Mouse (Mus musculus) hindbrain, embryonic 13.5 days (tissue): Measurements from ENCODE around the gene Ckm. TPM values are rescaled to one million over a fixed set of nuclear protein-coding genes. Genes with fewer than 3 reads are reported as not detected.

Experiments used
- ATAC-seq: fragments of 200-750 bp; cut with Nextera tagmentation; 2 replicates; pipeline ENCODE4 v1.8.0; 2017; ENCODE audit warnings: moderate TSS enrichment; ENCODE audit not compliant: low FRiP score
- H3K27ac ChIP-seq: fragments of 300-500 bp; sonication (generic); 2 replicates; pipeline ENCODE4 v1.5.1; 2015; ENCODE audit warnings: inconsistent platforms, mild to moderate bottlenecking, moderate library complexity
- H3K27me3 ChIP-seq: fragments of 300-500 bp; sonication (generic); 2 replicates; pipeline ENCODE4 v1.6.1; 2015; ENCODE audit warnings: mild to moderate bottlenecking, inconsistent platforms
- H3K36me3 ChIP-seq: fragments of 300-500 bp; sonication (generic); 2 replicates; pipeline ENCODE4 v1.6.1; 2015; ENCODE audit warnings: mild to moderate bottlenecking, inconsistent platforms
- H3K4me1 ChIP-seq: fragments of 300-500 bp; sonication (generic); replicated peaks from 2 replicates; pipeline ENCODE4 v1.6.1; 2015; ENCODE audit warnings: inconsistent platforms
- H3K4me2 ChIP-seq: fragments of 300-500 bp; sonication (generic); 2 replicates; pipeline ENCODE4 v1.6.1; 2015; ENCODE audit warnings: inconsistent platforms, mild to moderate bottlenecking, moderate library complexity
- H3K4me3 ChIP-seq: fragments of 300-500 bp; sonication (generic); 2 replicates; pipeline ENCODE4 v1.5.1; 2015; ENCODE audit warnings: mild to moderate bottlenecking, inconsistent platforms
- H3K9ac ChIP-seq: fragments of 300-500 bp; sonication (generic); 2 replicates; pipeline ENCODE4 v1.6.1; 2015; ENCODE audit warnings: mild to moderate bottlenecking, inconsistent platforms
- H3K9me3 ChIP-seq: fragments of 300-500 bp; sonication (generic); 2 replicates; pipeline ENCODE4 v1.6.1; 2016; ENCODE audit warnings: inconsistent platforms
- WGBS: fragments of 180-500 bp; shearing (Covaris S2); methylation state at CpG from one replicate; pipeline ENCODE4 v1.1.7; 2015; 5-methylcytosine and 5-hydroxymethylcytosine counted together
- polyA plus RNA-seq: library from polyadenylated mRNA; unstranded; fragments of >200 nt; fragmentation: Nextera tagmentation; extraction: Ambion mirVana; gene quantifications from 2 replicates; pipeline ENCODE4 v1.2.1, GENCODE M21; 2015

The Ckm gene
- polyA plus RNA-seq, 1 experiment from 2014 or later = 0.81 TPM

GRCm38 (mm10) chr7:19443344-19443743 is 38.8 kb downstream of the Ckm start:
- H3K9ac ChIP-seq = no peak overlapping the region
- H3K4me3 ChIP-seq = no peak overlapping the region
- H3K4me1 ChIP-seq = no peaks in the 10 kb centered on the region
- H3K36me3 ChIP-seq = peaks cover 89% of the 10 kb centered on the region
- no peak overlapping the region for H3K4me2 ChIP-seq
- peak; percentile 43; the same call in 1 of the 2 replicates for ATAC-seq
- WGBS = 41% methylated on average over 3 of the region's 3 CpGs
- no peaks in the 10 kb centered on the region for H3K27me3 ChIP-seq
- no peak overlapping the region for H3K27ac ChIP-seq
- H3K9me3 ChIP-seq = no peaks in the 10 kb centered on the region

- H3K9me3 ChIP-seq = no peaks in the 10 kb centered on the region
- ATAC-seq = no peak
- peaks cover 94% of the 10 kb centered on the region for H3K36me3 ChIP-seq
- H3K27ac ChIP-seq = no peak overlapping the region
- H3K4me3 ChIP-seq = no peak overlapping the region
- 82% methylated on average over 12 of the region's 12 CpGs for WGBS
- no peak overlapping the region for H3K4me2 ChIP-seq
- H3K9ac ChIP-seq = no peak overlapping the region
- no peaks in the 10 kb centered on the region for H3K4me1 ChIP-seq
- H3K27me3 ChIP-seq = no peaks in the 10 kb centered on the region
Observed at GRCm38 (mm10) chr7:19444801-19445200, 40.2 kb downstream of the Ckm start.

DNA sequence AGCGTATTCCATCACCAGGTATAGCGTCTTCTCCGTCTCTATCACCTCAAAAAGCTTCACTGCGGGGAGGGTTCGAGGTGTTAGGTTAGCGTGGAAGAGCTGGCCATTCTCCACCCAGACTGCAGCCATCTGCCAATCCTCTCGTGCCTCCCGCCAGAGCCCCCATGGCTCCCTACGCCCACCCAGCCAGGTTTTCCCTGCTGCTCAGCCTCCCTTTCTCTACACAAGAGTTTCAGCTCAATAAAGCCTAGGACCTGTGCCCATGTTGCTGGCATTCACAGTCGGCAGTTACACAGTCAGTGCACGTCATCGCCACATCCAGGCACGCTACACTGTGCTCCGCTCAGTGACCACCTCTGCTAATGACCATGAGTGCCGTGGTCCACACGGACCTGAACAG is 43.1 kb downstream of the Ckm start:
- Histone ChIP-seq H3K4me2 (no peak overlapping the region), H3K36me3 (peaks cover 90% of the 10 kb centered on the region), H3K27me3 (no peaks in the 10 kb centered on the region), H3K4me3 (no peak overlapping the region), H3K4me1 (no peaks in the 10 kb centered on the region), H3K9me3 (no peaks in the 10 kb centered on the region), H3K27ac (no peak overlapping the region), H3K9ac (no peak overlapping the region)
- WGBS = 92% methylated on average over 16 of the region's 16 CpGs
- ATAC-seq = no peak

- no peaks in the 10 kb centered on the region for H3K27me3 ChIP-seq
- no peak overlapping the region for H3K27ac ChIP-seq
- H3K9ac ChIP-seq = no peak overlapping the region
- no peak for ATAC-seq
- no peak overlapping the region for H3K4me3 ChIP-seq
- 87% methylated on average over 12 of the region's 12 CpGs for WGBS
- H3K4me1 ChIP-seq = no peaks in the 10 kb centered on the region
- H3K36me3 ChIP-seq = peaks cover 85% of the 10 kb centered on the region
- H3K4me2 ChIP-seq = no peak overlapping the region
- no peaks in the 10 kb centered on the region for H3K9me3 ChIP-seq
Observed at GRCm38 (mm10) chr7:19449165-19449564, 44.6 kb downstream of the Ckm start.

- H3K27ac ChIP-seq = no peak overlapping the region
- H3K4me2 ChIP-seq = no peak overlapping the region
- no peak overlapping the region for H3K4me3 ChIP-seq
- no peaks in the 10 kb centered on the region for H3K9me3 ChIP-seq
- 96% methylated on average over 4 of the region's 4 CpGs for WGBS
- ATAC-seq = no peak
- peaks cover 38% of the 10 kb centered on the region for H3K36me3 ChIP-seq
- no peaks in the 10 kb centered on the region for H3K27me3 ChIP-seq
- H3K4me1 ChIP-seq = peaks cover 29% of the 10 kb centered on the region
- H3K9ac ChIP-seq = no peak overlapping the region
Observed at GRCm38 (mm10) chr7:19455186-19455585, 50.6 kb downstream of the Ckm start.

- H3K27ac ChIP-seq = no peak overlapping the region
- WGBS = 68% methylated on average over 11 of the region's 11 CpGs
- peak overlapping the region; percentile 98; the same call in 1 of the 2 replicates for H3K4me2 ChIP-seq
- H3K27me3 ChIP-seq = no peaks in the 10 kb centered on the region
- no peak for ATAC-seq
- peaks cover 30% of the 10 kb centered on the region for H3K36me3 ChIP-seq
- H3K4me1 ChIP-seq = peaks cover 29% of the 10 kb centered on the region
- H3K9me3 ChIP-seq = no peaks in the 10 kb centered on the region
- no peak overlapping the region for H3K9ac ChIP-seq
- no peak overlapping the region for H3K4me3 ChIP-seq
Observed at GRCm38 (mm10) chr7:19455819-19456495, 51.4 kb downstream of the Ckm start.

- WGBS = 96% methylated on average over 7 of the region's 7 CpGs
- no peak for ATAC-seq
Observed at GRCm38 (mm10) chr7:19456628-19457027, 52.1 kb downstream of the Ckm start.

GRCm38 (mm10) chr7:19457414-19458071 is 53.0 kb downstream of the Ckm start:
- Histone ChIP-seq H3K27ac (peak overlapping the region; percentile 90), H3K4me1 (peaks cover 29% of the 10 kb centered on the region), H3K9me3 (no peaks in the 10 kb centered on the region), H3K9ac (peak overlapping the region; percentile 96), H3K4me2 (peak overlapping the region; percentile 98), H3K4me3 (peak overlapping the region; percentile 87), H3K36me3 (peaks cover 17% of the 10 kb centered on the region), H3K27me3 (no peaks in the 10 kb centered on the region)
- 10% methylated on average over 14 of the region's 14 CpGs for WGBS
- ATAC-seq = peak; percentile 36

More at GRCm38 (mm10) chr7:19456628-19457027, 52.1 kb downstream of the Ckm start:
- Histone ChIP-seq H3K27me3 (no peaks in the 10 kb centered on the region), H3K4me2 (peak overlapping the region; percentile 98), H3K4me3 (peak overlapping the region; percentile 87; the same call in 1 of the 2 replicates), H3K9ac (0 out of 2 replicates have a peak overlapping the region, but pooled peaks have one; percentile 96), H3K9me3 (no peaks in the 10 kb centered on the region), H3K27ac (no peak overlapping the region), H3K4me1 (peaks cover 29% of the 10 kb centered on the region), H3K36me3 (peaks cover 24% of the 10 kb centered on the region)

DNA sequence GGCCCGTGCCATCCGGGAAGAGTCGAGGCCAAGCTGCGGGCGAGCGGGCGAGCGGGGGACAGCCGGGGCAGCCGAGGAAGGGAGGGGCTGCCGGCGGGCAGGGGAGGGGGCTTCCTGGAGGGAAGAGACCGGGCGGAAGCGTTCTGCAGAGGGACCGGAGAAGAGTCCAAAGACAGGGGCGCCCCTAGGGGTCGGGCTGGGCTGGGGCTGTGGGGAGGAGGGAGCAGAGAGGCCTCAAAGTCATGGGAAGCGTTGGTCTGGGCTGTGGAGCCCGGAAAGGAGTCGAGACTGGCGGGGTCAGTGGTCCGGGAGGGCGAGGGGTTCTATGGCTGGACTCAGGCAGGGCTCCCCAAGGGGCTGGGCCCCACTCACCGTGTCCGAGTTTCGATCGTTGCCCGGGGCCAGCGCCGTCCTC is 53.5 kb downstream of the Ckm start:
- Histone ChIP-seq H3K4me3 (peak overlapping the region; percentile 87), H3K4me1 (peaks cover 29% of the 10 kb centered on the region), H3K9me3 (no peaks in the 10 kb centered on the region), H3K27me3 (0 out of 2 replicates have a peak, but pooled peaks cover 5% of the 10 kb centered on the region), H3K27ac (peak overlapping the region; percentile 90), H3K36me3 (peaks cover 17% of the 10 kb centered on the region), H3K9ac (peak overlapping the region; percentile 96), H3K4me2 (peak overlapping the region; percentile 98)
- WGBS = under 1% methylated on average over 26 of the region's 31 CpGs
- peak; percentile 69 for ATAC-seq

- Histone ChIP-seq H3K27me3 (peaks cover 5% of the 10 kb centered on the region; the same call in 1 of the 2 replicates), H3K4me3 (peak within 1 kb of the TSS; percentile 87), H3K36me3 (peaks cover 13% of the 10 kb centered on the region), H3K9ac (peak within 1 kb of the TSS; percentile 96), H3K4me2 (peak within 1 kb of the TSS; percentile 98), H3K27ac (peak within 1 kb of the TSS; percentile 90), H3K9me3 (no peaks in the 10 kb centered on the region), H3K4me1 (peaks cover 29% of the 10 kb centered on the region)
- peak; percentile 77 for ATAC-seq
- WGBS = 2% methylated on average over 23 of the region's 42 CpGs
Observed at GRCm38 (mm10) chr7:19458591-19459111, 54.1 kb downstream of the Ckm start, which contains the start of gene Mark4. Mark4 (minus strand) TSS chr7:19458821.

- H3K27me3 ChIP-seq = peaks cover 11% of the 10 kb centered on the region
- H3K27ac ChIP-seq = peak overlapping the region; percentile 90
- H3K9me3 ChIP-seq = no peaks in the 10 kb centered on the region
- peaks cover 9% of the 10 kb centered on the region for H3K36me3 ChIP-seq
- 15% methylated on average over 6 of the region's 6 CpGs for WGBS
- H3K4me2 ChIP-seq = peak overlapping the region; percentile 68
- ATAC-seq = no peak
- H3K4me3 ChIP-seq = peak overlapping the region; percentile 87
- peaks cover 29% of the 10 kb centered on the region for H3K4me1 ChIP-seq
- peak overlapping the region; percentile 96 for H3K9ac ChIP-seq
Observed at GRCm38 (mm10) chr7:19459144-19459870, 54.7 kb downstream of the Ckm start.

- no peaks in the 10 kb centered on the region for H3K9me3 ChIP-seq
- H3K36me3 ChIP-seq = peaks cover 9% of the 10 kb centered on the region
- H3K27ac ChIP-seq = no peak overlapping the region
- no peak overlapping the region for H3K9ac ChIP-seq
- peaks cover 29% of the 10 kb centered on the region for H3K4me1 ChIP-seq
- peaks cover 23% of the 10 kb centered on the region for H3K27me3 ChIP-seq
- no peak overlapping the region for H3K4me2 ChIP-seq
- no peak overlapping the region for H3K4me3 ChIP-seq
- WGBS = 63% methylated on average over 1 of the region's 1 CpGs
- no peak for ATAC-seq
Observed at GRCm38 (mm10) chr7:19460500-19460899, 55.9 kb downstream of the Ckm start.
